ENCODE assay signal across 12 mouse cellular contexts in genomic region chr1:84404880-84405279, GRCm38 (mm10). TPM values are rescaled to one million over a fixed set of nuclear protein-coding genes. Genes with fewer than 3 reads are reported as not detected.
DNase-seq lines count a peak whose midpoint lies in the region; ATAC-seq lines count a peak whose summit lies in the region.
"Had no signal": no experiment of that assay in that cellular context is flagged by ENCODE, and none has a peak within 500 bp of the region (broad histone marks: within the 10 kb centered on the region; RNA-seq: fewer than 3 reads in every experiment).

No protein-coding gene starts in this region.

- no peaks in the 10 kb centered on the region for H3K9me3 ChIP-seq in kidney, embryonic 16.5 days (ENCODE audit: low read length)
- H3K9me3 ChIP-seq in heart, embryonic 10.5 days: no peaks in the 10 kb centered on the region
- H3K9me3 ChIP-seq: midbrain, embryonic 12.5 days had no signal

- H3K4me1 ChIP-seq in kidney, embryonic 16.5 days (ENCODE audit: insufficient read depth, low read length): no peaks in the 10 kb centered on the region
- H3K4me1 ChIP-seq in heart, embryonic 10.5 days: peaks cover 10% of the 10 kb centered on the region
- H3K4me1 ChIP-seq: midbrain, embryonic 12.5 days had no signal

- H3K27ac ChIP-seq in kidney, embryonic 16.5 days (ENCODE audit: low read length): no peak overlapping the region
- peak overlapping the region; percentile 56; the same call in 1 of the 2 replicates for H3K27ac ChIP-seq in heart, embryonic 10.5 days
- H3K27ac ChIP-seq: midbrain, embryonic 12.5 days had no signal

- no peaks in the 10 kb centered on the region for H3K36me3 ChIP-seq in kidney, embryonic 16.5 days (ENCODE audit: insufficient read depth, low read length)
- no peaks in the 10 kb centered on the region for H3K36me3 ChIP-seq in heart, embryonic 10.5 days
- H3K36me3 ChIP-seq: midbrain, embryonic 12.5 days had no signal

- H3K4me2 ChIP-seq in kidney, embryonic 16.5 days (replicated peaks; ENCODE audit: low read depth, low read length): no peak overlapping the region
- H3K4me2 ChIP-seq: midbrain, embryonic 12.5 days had no signal

- peak; percentile 35; the same call in 1 of the 2 replicates for ATAC-seq in kidney, embryonic 16.5 days (ENCODE audit: low FRiP score, low TSS enrichment)
- ATAC-seq in erythroid progenitor cell, adult 5-6 weeks (replicated peaks; ENCODE audit: low FRiP score, poor library complexity, severe bottlenecking): no peak
- ATAC-seq: inflammation-experienced regulatory T-cells, adult 6 months had no signal

- WGBS in kidney, embryonic 16.5 days: 46% methylated on average over 12 of the region's 12 CpGs
- WGBS in heart, embryonic 10.5 days: 27% methylated on average over 12 of the region's 12 CpGs

- no peaks in the 10 kb centered on the region for H3K27me3 ChIP-seq in kidney, embryonic 16.5 days (ENCODE audit: insufficient read depth, low read length)
- H3K27me3 ChIP-seq in heart, embryonic 10.5 days (ENCODE audit: insufficient read depth, poor library complexity, severe bottlenecking): no peaks in the 10 kb centered on the region
- H3K27me3 ChIP-seq: midbrain, embryonic 12.5 days had no signal

- no peak overlapping the region for H3K4me3 ChIP-seq in kidney, embryonic 16.5 days (ENCODE audit: low read length)
- no peak overlapping the region for H3K4me3 ChIP-seq in heart, embryonic 10.5 days
- H3K4me3 ChIP-seq: midbrain, embryonic 12.5 days had no signal

- no peak overlapping the region for H3K9ac ChIP-seq in kidney, embryonic 16.5 days (replicated peaks; ENCODE audit: low read length)
- H3K9ac ChIP-seq: midbrain, embryonic 12.5 days had no signal

- no peak for DNase-seq in kidney, adult 9 months
- peak; percentile 14 for DNase-seq in Muller cell, postnatal 12 days (ENCODE audit: inconsistent ontology term)
- DNase-seq in heart, embryonic 10.5 days (ENCODE audit: low spot score): no peak
- DNase-seq in lung, postnatal 14 days: peak; percentile 35
- DNase-seq in spleen, postnatal 36 days (ENCODE audit: low spot score in 2 of 2): no peak
- no peak for DNase-seq in adrenal gland, adult 2 months
- DNase-seq: kidney, postnatal 36 days; spleen, adult 18-20 months had no signal

RNA-seq across cellular contexts. Expression of gene Pid1, which starts 40.9 kb away (rescaled TPM):
- 34.1 and 37.6 TPM in 2 replicates for polyA plus RNA-seq in kidney, embryonic 16.5 days (2015; fragmentation: Nextera tagmentation; extraction: Ambion mirVana)
- polyA plus RNA-seq in heart, embryonic 10.5 days (2016; fragmentation: Nextera tagmentation; extraction: Ambion mirVana): 2.4 and 9.7 TPM in 2 replicates
- 10 to 100 TPM; 18.5 to 21.2 TPM for total RNA-seq in adrenal gland, adult 2 months (2021)
- 15.5 and 15.8 TPM in 2 replicates for polyA plus RNA-seq in adrenal gland, adult 2 months (2012; rRNA removed)
- 3.4 and 4.0 TPM in 2 replicates for total RNA-seq in erythroid progenitor cell, adult 5-6 weeks (2015; ENCODE audit: low replicate concordance)
- total RNA-seq in erythroid progenitor cell, adult 5-6 weeks (2017; ENCODE audit: low replicate concordance): 1.2 and 7.3 TPM in 2 replicates

Comparison
In these comparisons a context has a peak if more than half of its experiments do, and no peak if none do; other contexts are left out.
1. DNase-seq: peak in Muller cell, postnatal 12 days (single experiment) and lung, postnatal 14 days (single experiment); none in kidney, adult 9 months (single experiment), heart, embryonic 10.5 days (single experiment), spleen, postnatal 36 days (0 of 2) and adrenal gland, adult 2 months (single experiment).